Mouse (Mus musculus): ENCODE data around the gene Tomm40l.

The Tomm40l gene

GRCm38 (mm10) chr1:171256937-171257548 lies 34.7 kb upstream of the Tomm40l start:
- CTCF ChIA-PET = interaction anchor here (0.5 to 1.8 kb wide), 12 partner anchors 11 to 356 kb away, joined by 3 to 8 read pairs (median 4); partner anchors contain the start of gene Ppox (in 1 of the 4)
- POLR2A ChIA-PET = interaction anchor here in 3 of 4 experiments (0.7 to 2.6 kb wide), 10 partner anchors 10 to 146 kb away, joined by 3 to 14 read pairs (median 4); partner anchors contain the start of genes B4galt3 (in 2 of the 3), Ppox (in 2 of the 3) and Cfap126 (in 1 of the 3)

GRCm38 (mm10) chr1:171256095-171256818 lies 33.9 kb upstream of the Tomm40l start:
- ChIA-PET POLR2A (interaction anchor here in 2 of 4 experiments (1.3 to 2.6 kb wide), 4 partner anchors 9 to 13 kb away, joined by 3 to 14 read pairs (median 4); partner anchors contain the start of gene B4galt3 (in 1 of the 2)), CTCF (no interaction called here)

- CTCF ChIA-PET = interaction anchor here in 3 of 4 experiments (0.6 to 2.6 kb wide), 12 partner anchors 10 to 764 kb away, joined by 3 to 12 read pairs (median 6); partner anchors contain the start of genes Tomm40l (in 2 of the 3) and Ppox (in 1 of the 3)
These were observed 30.1 kb upstream of the Tomm40l start for GRCm38 (mm10) chr1:171252415-171252814.

GRCm38 (mm10) chr1:171251594-171252324 lies 29.4 kb upstream of the Tomm40l start:
- ChIA-PET POLR2A (interaction anchor here (0.5 to 3.4 kb wide), 43 partner anchors 9 to 343 kb away, joined by 3 to 21 read pairs (median 4); partner anchors contain the start of genes B4galt3 (in 3 of the 4), Cfap126 (in 2 of the 4), Dedd (in 1 of the 4) and Klhdc9 (in 1 of the 4)), CTCF (interaction anchor here (0.5 to 2.6 kb wide), 20 partner anchors 9 to 764 kb away, joined by 3 to 12 read pairs (median 5); partner anchors contain the start of genes Tomm40l (in 2 of the 4) and Ppox (in 1 of the 4))

More at GRCm38 (mm10) chr1:171252415-171252814, 30.1 kb upstream of the Tomm40l start:
- POLR2A ChIA-PET = interaction anchor here in 3 of 4 experiments (0.6 to 2.8 kb wide), 27 partner anchors 10 to 275 kb away, joined by 3 to 12 read pairs (median 4); partner anchors contain the start of genes B4galt3 (in 2 of the 3), Cfap126 (in 2 of the 3), Pcp4l1 (in 1 of the 3) and Ppox (in 1 of the 3)

GRCm38 (mm10) chr1:171250680-171251593 lies 28.6 kb upstream of the Tomm40l start, which contains the start of gene Ndufs2:
Gene Ndufs2, minus strand, starts transcription at chr1:171251388.
- CTCF ChIA-PET = interaction anchor here (0.6 to 2.6 kb wide), 17 partner anchors 9 to 139 kb away, joined by 3 to 12 read pairs (median 4); partner anchors contain the start of genes Ppox (in 1 of the 4) and Tomm40l (in 1 of the 4)
- POLR2A ChIA-PET = interaction anchor here (0.5 to 3.4 kb wide), 39 partner anchors 9 to 342 kb away, joined by 3 to 21 read pairs (median 4); partner anchors contain the start of genes B4galt3 (in 3 of the 4), Cfap126 (in 1 of the 4), Dedd (in 1 of the 4) and Klhdc9 (in 1 of the 4)

- POLR2A ChIA-PET = interaction anchor here (0.5 to 3.4 kb wide), 26 partner anchors 9 to 252 kb away, joined by 3 to 21 read pairs (median 4); partner anchors contain the start of genes B4galt3 (in 2 of the 4), Cfap126 (in 1 of the 4), Dedd (in 1 of the 4) and Pcp4l1 (in 1 of the 4)
- CTCF ChIA-PET = interaction anchor here in 3 of 4 experiments (0.5 to 2.6 kb wide), 12 partner anchors 8 to 196 kb away, joined by 3 to 12 read pairs (median 4); partner anchors contain the start of genes Fcer1g (in 1 of the 3) and Tomm40l (in 1 of the 3)
These were observed 27.7 kb upstream of the Tomm40l start, which contains the start of gene Adamts4 for GRCm38 (mm10) chr1:171249913-171250600. Gene Adamts4, plus strand, starts transcription at chr1:171250421.

GRCm38 (mm10) chr1:171248386-171249226 lies 26.3 kb upstream of the Tomm40l start:
- POLR2A ChIA-PET = interaction anchor here in 3 of 4 experiments (0.5 to 3.4 kb wide), 13 partner anchors 9 to 160 kb away, joined by 3 to 21 read pairs (median 3); partner anchors contain the start of genes B4galt3 (in 2 of the 3) and Usp21 (in 1 of the 3)
- CTCF ChIA-PET = interaction anchor here in 3 of 4 experiments (0.6 to 1.4 kb wide), 6 partner anchors 10 to 254 kb away, joined by 3 to 4 read pairs (median 3); partner anchors contain the start of gene Ppox (in 1 of the 3)

GRCm38 (mm10) chr1:171247916-171248315 lies 25.6 kb upstream of the Tomm40l start:
- ChIA-PET CTCF (interaction anchor here in 3 of 4 experiments (0.6 to 1.6 kb wide), 9 partner anchors 9 to 254 kb away, joined by 3 to 8 read pairs (median 3); partner anchors contain the start of genes Ppox (in 1 of the 3) and Tomm40l (in 1 of the 3)), POLR2A (interaction anchor here in 2 of 4 experiments (0.5 to 3.1 kb wide), 9 partner anchors 10 to 137 kb away, joined by 3 to 14 read pairs (median 3); partner anchors contain the start of genes B4galt3 (in 1 of the 2) and Usp21 (in 1 of the 2))

GRCm38 (mm10) chr1:171247453-171247841 lies 25.1 kb upstream of the Tomm40l start:
- POLR2A ChIA-PET = interaction anchor here (0.6 to 3.1 kb wide), 14 partner anchors 9 to 136 kb away, joined by 3 to 14 read pairs (median 5); partner anchors contain the start of genes B4galt3 (in 2 of the 4), Ppox (in 2 of the 4) and Pcp4l1 (in 1 of the 4)

GRCm38 (mm10) chr1:171246709-171247452 lies 24.6 kb upstream of the Tomm40l start:
- POLR2A ChIA-PET = interaction anchor here (0.6 to 3.1 kb wide), 19 partner anchors 9 to 1278 kb away, joined by 3 to 14 read pairs (median 4); partner anchors contain the start of genes Ppox (in 3 of the 4), B4galt3 (in 2 of the 4), Pcp4l1 (in 1 of the 4) and Usp21 (in 1 of the 4)
- CTCF ChIA-PET = interaction anchor here in 3 of 4 experiments (0.6 to 1.6 kb wide), 22 partner anchors 8 to 158 kb away, joined by 3 to 14 read pairs (median 3); partner anchors contain the start of genes B4galt3 (in 1 of the 3), Ppox (in 1 of the 3) and Tomm40l (in 1 of the 3)

More at GRCm38 (mm10) chr1:171247453-171247841, 25.1 kb upstream of the Tomm40l start:
- CTCF ChIA-PET = interaction anchor here in 3 of 4 experiments (0.6 to 1.6 kb wide), 22 partner anchors 9 to 159 kb away, joined by 3 to 14 read pairs (median 3); partner anchors contain the start of genes B4galt3 (in 1 of the 3), Ppox (in 1 of the 3) and Tomm40l (in 1 of the 3)

- ChIA-PET POLR2A (interaction anchor here in 3 of 4 experiments (0.6 to 3.1 kb wide), 12 partner anchors 12 to 257 kb away, joined by 3 to 14 read pairs (median 3); partner anchors contain the start of genes B4galt3 (in 2 of the 3), Nit1 (in 1 of the 3), Pcp4l1 (in 1 of the 3) and Pfdn2 (in 1 of the 3)), CTCF (interaction anchor here in 2 of 4 experiments (0.6 to 1.1 kb wide), 2 partner anchors 78 to 127 kb away, joined by 3 read pairs; no protein-coding TSS in a partner anchor)
These were observed 23.0 kb upstream of the Tomm40l start for GRCm38 (mm10) chr1:171245353-171245752.

GRCm38 (mm10) chr1:171241952-171242351 lies 19.6 kb upstream of the Tomm40l start:
- POLR2A ChIA-PET = interaction anchor here in 2 of 4 experiments (0.6 to 1.5 kb wide), 9 partner anchors 9 to 123 kb away, joined by 3 to 7 read pairs (median 3); partner anchors contain the start of gene Adamts4 (in 1 of the 2)
- CTCF ChIA-PET = interaction anchor here in 1 of 4 experiments (1.1 to 1.9 kb wide), 3 partner anchors 9 to 340 kb away, joined by 3 to 7 read pairs (median 5); partner anchors contain the start of genes Adamts4, Ndufs2 and Ppox

All from embryonic stem cell, embryonic (primary cell).